Mouse (Mus musculus) myocyte (in vitro differentiated cells): ENCODE measurements around the gene Sprr4. TPM values are rescaled to one million over a fixed set of nuclear protein-coding genes. Genes with fewer than 3 reads are reported as not detected.
A peak's percentile ranks its signal among the peaks of the same experiment; 100 is the strongest.
"Not testable (repeated sequence)": the region's sequence is repeated elsewhere in the genome, so short reads cannot be mapped to it uniquely, and the experiment has no call there.

ENCODE experiments used
- H3K27me3 ChIP-seq: one replicate; pipeline ENCODE4 v1.6.1; 2011; ENCODE audit not compliant: control insufficient read depth, insufficient read depth, insufficient read length
- H3K36me3 ChIP-seq: one replicate; pipeline ENCODE4 v1.6.1; 2011; ENCODE audit not compliant: control insufficient read depth, insufficient read depth
- H3K4me2 ChIP-seq: one replicate; pipeline ENCODE4 v1.6.1; 2011; ENCODE audit warnings: low read depth, control low read depth
- H3K4me3 ChIP-seq: one replicate; pipeline ENCODE4 v1.5.1; 2011; ENCODE audit warnings: mild to moderate bottlenecking, control low read depth, moderate library complexity
- H3K79me2 ChIP-seq: one replicate; pipeline ENCODE4 v1.6.1; 2011; ENCODE audit not compliant: control insufficient read depth, insufficient read depth
- H3ac ChIP-seq: one replicate; pipeline ENCODE4 v1.6.1; 2011; ENCODE audit not compliant: control insufficient read depth, insufficient read length
- CEBPB ChIP-seq: IDR thresholded peaks from 2 replicates; pipeline ENCODE4 v1.6.1; 2011; ENCODE audit warnings: mild to moderate bottlenecking, moderate library complexity; ENCODE audit not compliant: poor library complexity, insufficient read depth, severe bottlenecking
- E2F4 ChIP-seq: IDR thresholded peaks from one replicate; pipeline ENCODE4 v1.6.1; 2011; ENCODE audit warnings: mild to moderate bottlenecking, control low read depth, moderate library complexity; ENCODE audit not compliant: insufficient read depth
- MAX ChIP-seq: IDR thresholded peaks from one replicate; pipeline ENCODE4 v1.6.1; 2011; ENCODE audit warnings: low read depth, mild to moderate bottlenecking, control low read depth
- MYOD1 ChIP-seq, 3 experiments: IDR thresholded peaks; one replicate each; pipeline ENCODE4 v1.6.1; 2011; ENCODE audit warnings: control low read depth in 2 of 3, low read depth in 2 of 3, mild to moderate bottlenecking in 2 of 3, moderate library complexity in 1 of 3; ENCODE audit not compliant: insufficient read length in 2 of 3, control insufficient read depth in 1 of 3
- MYOG ChIP-seq, 3 experiments: IDR thresholded peaks; one replicate each; pipeline ENCODE4 v1.6.1; 2011; ENCODE audit warnings: control low read depth in 2 of 3, low read depth in 2 of 3, mild to moderate bottlenecking in 2 of 3; ENCODE audit not compliant: insufficient read length in 2 of 3, control insufficient read depth in 1 of 3, insufficient read depth in 1 of 3
- POLR2A ChIP-seq: IDR thresholded peaks from one replicate; pipeline ENCODE4 v1.6.1; 2011; ENCODE audit warnings: low read depth, mild to moderate bottlenecking, control low read depth, moderate library complexity; ENCODE audit not compliant: insufficient read length
- POLR2AphosphoS2 ChIP-seq: IDR thresholded peaks from one replicate; pipeline ENCODE4 v1.6.1; 2011; ENCODE audit warnings: low read depth, control low read depth; ENCODE audit not compliant: insufficient read length
- REST ChIP-seq: IDR thresholded peaks from one replicate; pipeline ENCODE4 v1.6.1; 2011; ENCODE audit warnings: mild to moderate bottlenecking, control low read depth, moderate library complexity; ENCODE audit not compliant: insufficient read depth, insufficient read length
- SRF ChIP-seq: IDR thresholded peaks from one replicate; pipeline ENCODE4 v1.6.1; 2011; ENCODE audit warnings: low read depth; ENCODE audit not compliant: control insufficient read depth, insufficient read length
- TCF12 ChIP-seq: IDR thresholded peaks from one replicate; pipeline ENCODE4 v1.6.1; 2011; ENCODE audit warnings: mild to moderate bottlenecking, control low read depth; ENCODE audit not compliant: poor library complexity, insufficient read depth, severe bottlenecking
- TCF3 ChIP-seq: IDR thresholded peaks from one replicate; pipeline ENCODE4 v1.6.1; 2011; ENCODE audit warnings: low read depth, control low read depth; ENCODE audit not compliant: insufficient read length
- USF1 ChIP-seq: IDR thresholded peaks from one replicate; pipeline ENCODE4 v1.6.1; 2011; ENCODE audit warnings: low read depth, mild to moderate bottlenecking, control low read depth, moderate library complexity
- polyA plus RNA-seq: library from polyadenylated mRNA; unstranded; fragments of >200 nt; fragmentation: generic; extraction: Trizol; gene quantifications from one replicate; pipeline ENCODE4 v1.2.1, GENCODE M21; 2012; ENCODE audit warnings: missing spikeins

Sprr4 gene
- polyA plus RNA-seq, 1 experiment = not detected

DNA sequence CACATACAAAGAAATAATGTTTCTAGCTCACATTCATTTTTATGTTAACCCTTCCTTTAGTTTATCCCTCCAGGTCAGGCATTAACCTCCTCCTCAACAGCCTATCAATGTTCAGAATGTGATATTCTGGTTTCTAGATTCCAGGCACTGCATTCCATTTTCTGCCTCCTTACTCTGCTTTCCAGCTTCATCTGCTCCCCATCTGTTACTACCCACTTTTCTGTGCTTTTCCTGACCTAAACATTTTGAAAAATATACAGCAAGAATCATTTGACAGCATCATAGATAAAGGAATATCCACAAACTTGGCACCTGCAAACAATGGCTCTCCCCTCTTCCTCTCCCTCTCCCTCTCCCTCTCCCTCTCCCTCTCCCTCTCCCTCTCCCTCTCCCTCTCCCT lies 3.2 kb upstream of the Sprr4 start:
- no peak overlapping the region for H3ac ChIP-seq
- no peaks in the 10 kb centered on the region for H3K79me2 ChIP-seq
- H3K4me3 ChIP-seq = no peak overlapping the region
- no peaks in the 10 kb centered on the region for H3K27me3 ChIP-seq
- H3K4me2 ChIP-seq = no peak overlapping the region
- no peaks in the 10 kb centered on the region for H3K36me3 ChIP-seq
- TF ChIP-seq POLR2A = no peak
- TF ChIP-seq TCF12 = no peak
- TF ChIP-seq POLR2AphosphoS2 = no peak
- TF ChIP-seq MAX = no peak
- no peak for TF ChIP-seq REST
- TF ChIP-seq E2F4 = no peak
- no peak for TF ChIP-seq MYOG (IDR thresholded peaks at IDR 0.05; ENCODE audit: control insufficient read depth in 1 of 3, insufficient read depth in 1 of 3, insufficient read length in 2 of 3, low read depth in 2 of 3)
- no peak for TF ChIP-seq TCF3
- no peak for TF ChIP-seq USF1

DNA sequence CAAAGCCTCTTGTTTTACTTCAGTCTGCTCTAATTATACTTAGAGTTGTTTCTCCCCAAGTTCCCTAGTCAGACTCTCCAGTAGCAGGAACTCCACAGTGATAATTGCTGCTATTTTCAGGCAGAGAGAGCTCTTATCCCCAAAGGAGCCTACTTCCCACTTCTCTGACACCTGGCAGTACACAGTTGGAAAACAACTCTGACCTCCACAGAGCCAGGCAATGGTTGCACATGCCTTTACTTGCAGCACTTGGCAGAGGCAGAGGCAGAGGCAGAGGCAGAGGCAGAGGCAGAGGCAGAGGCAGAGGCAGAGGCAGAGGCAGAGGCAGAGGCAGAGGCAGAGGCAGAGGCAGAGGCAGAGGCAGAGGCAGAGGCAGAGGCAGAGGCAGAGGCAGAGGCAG lies 10.0 kb downstream of the Sprr4 start:
- H3K27me3 ChIP-seq, H3ac ChIP-seq, H3K79me2 ChIP-seq, H3K4me2 ChIP-seq, H3K36me3 ChIP-seq, H3K4me3 ChIP-seq: not testable (repeated sequence)

DNA sequence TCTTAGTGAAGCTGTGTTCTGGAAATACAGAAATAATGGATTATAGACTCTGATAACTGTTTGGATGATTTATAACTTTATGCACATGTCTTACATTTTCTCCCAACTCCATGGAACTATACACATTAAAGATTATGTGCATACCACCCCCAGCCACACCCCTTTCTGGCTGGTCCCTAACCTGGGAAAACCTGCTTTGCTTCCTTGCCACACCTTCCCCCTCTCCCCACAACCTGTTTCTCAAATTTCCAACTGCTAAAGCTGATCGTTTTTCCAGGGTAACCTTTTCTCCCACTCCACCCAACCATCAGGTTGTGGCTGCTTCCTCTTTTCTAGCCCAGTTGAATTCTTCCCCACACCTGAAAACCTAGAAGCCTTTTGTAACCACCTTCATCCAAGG lies 14.0 kb downstream of the Sprr4 start:
- Histone ChIP-seq H3K36me3 (no peaks in the 10 kb centered on the region), H3K79me2 (no peaks in the 10 kb centered on the region), H3ac (no peak overlapping the region), H3K4me3 (no peak overlapping the region), H3K4me2 (no peak overlapping the region), H3K27me3 (no peaks in the 10 kb centered on the region)
- no peak for TF ChIP-seq SRF
- TF ChIP-seq MAX = no peak
- no peak for TF ChIP-seq MYOD1 (IDR thresholded peaks at IDR 0.05; ENCODE audit: control insufficient read depth in 1 of 3, insufficient read length in 2 of 3, low read depth in 2 of 3)
- TF ChIP-seq CEBPB = no peak

DNA sequence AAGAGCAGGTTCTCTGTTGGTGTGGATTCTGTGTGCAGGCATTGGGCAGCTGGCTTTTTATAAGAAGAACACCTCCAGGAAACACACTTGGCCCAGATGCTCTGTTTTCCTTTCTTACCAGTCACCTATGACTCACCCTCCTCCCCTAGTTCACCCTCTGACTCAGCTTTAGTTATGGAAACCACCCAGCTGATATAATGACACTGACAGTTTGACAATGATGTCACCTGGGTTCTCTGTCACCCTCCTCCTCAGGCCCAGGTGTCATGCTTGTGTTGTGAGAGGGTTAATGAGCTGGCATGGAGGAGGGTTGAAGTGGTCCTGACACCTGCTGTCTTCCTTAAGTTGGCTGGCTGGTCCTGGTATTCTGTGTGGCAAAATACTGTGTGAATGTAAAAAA lies 14.4 kb downstream of the Sprr4 start, which contains the start of gene Sprr1a:
Gene Sprr1a, minus strand, starts transcription at position 33 of the 400 bp plus-strand sequence.
- no peak within 1 kb of the TSS for H3ac ChIP-seq
- H3K79me2 ChIP-seq = no peaks in the 10 kb centered on the region
- no peak within 1 kb of the TSS for H3K4me3 ChIP-seq
- TF ChIP-seq TCF12 (no peak), MYOD1 (IDR thresholded peaks at IDR 0.05; ENCODE audit: control insufficient read depth in 1 of 3, insufficient read length in 2 of 3, low read depth in 2 of 3) (peak in 1 of 3 experiments; percentile 46)
- H3K36me3 ChIP-seq = no peaks in the 10 kb centered on the region
- H3K4me2 ChIP-seq = peak within 1 kb of the TSS; percentile 10
- no peaks in the 10 kb centered on the region for H3K27me3 ChIP-seq

DNA sequence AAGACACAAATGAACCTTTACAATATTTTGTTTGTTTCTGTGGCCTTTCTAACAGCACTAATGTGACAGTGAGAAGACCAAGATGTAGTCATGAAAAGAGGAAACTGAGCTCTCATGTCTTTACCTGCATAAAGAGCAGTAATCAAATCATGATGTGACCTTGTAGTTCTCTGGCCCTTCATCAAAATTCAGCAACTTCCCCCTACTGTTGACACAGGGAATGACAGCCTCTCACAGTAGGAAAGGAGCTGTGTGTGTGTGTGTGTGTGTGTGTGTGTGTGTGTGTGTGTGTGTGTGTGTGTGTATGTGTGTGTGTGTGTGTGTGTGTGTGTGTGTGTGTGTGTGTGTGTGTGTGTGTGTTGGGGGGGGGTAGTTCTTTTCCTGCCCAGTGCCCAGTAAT lies 19.0 kb downstream of the Sprr4 start:
- not testable (repeated sequence) for H3ac ChIP-seq, H3K4me2 ChIP-seq, H3K79me2 ChIP-seq, H3K27me3 ChIP-seq, H3K36me3 ChIP-seq, H3K4me3 ChIP-seq

DNA sequence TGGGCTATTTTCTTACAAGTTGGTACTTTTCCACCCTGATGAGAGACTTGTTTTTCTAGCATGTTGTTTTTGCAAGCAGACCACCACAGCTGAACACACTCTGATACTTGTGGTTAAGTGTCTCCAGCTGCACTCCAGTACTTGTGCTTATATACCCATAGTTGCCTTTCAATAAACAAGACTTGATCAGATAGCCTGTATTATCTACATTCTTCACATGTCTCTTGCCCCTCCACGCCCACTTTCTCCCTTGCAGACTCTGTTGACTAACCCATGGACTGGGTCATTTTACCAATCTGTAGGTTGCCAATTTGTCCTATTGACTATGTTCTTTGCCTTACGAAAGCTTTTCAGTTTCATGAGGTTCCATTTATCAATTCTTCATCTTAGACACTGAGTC lies 30.2 kb downstream of the Sprr4 start:
- Histone ChIP-seq H3ac (no peak overlapping the region), H3K79me2 (no peaks in the 10 kb centered on the region), H3K4me3 (no peak overlapping the region), H3K36me3 (no peaks in the 10 kb centered on the region), H3K27me3 (no peaks in the 10 kb centered on the region), H3K4me2 (no peak overlapping the region)
- no peak for TF ChIP-seq MYOG (IDR thresholded peaks at IDR 0.05; ENCODE audit: control insufficient read depth in 1 of 3, insufficient read depth in 1 of 3, insufficient read length in 2 of 3, low read depth in 2 of 3)
- TF ChIP-seq REST = no peak
- no peak for TF ChIP-seq USF1
- TF ChIP-seq CEBPB = no peak
- no peak for TF ChIP-seq SRF
- no peak for TF ChIP-seq POLR2AphosphoS2

DNA sequence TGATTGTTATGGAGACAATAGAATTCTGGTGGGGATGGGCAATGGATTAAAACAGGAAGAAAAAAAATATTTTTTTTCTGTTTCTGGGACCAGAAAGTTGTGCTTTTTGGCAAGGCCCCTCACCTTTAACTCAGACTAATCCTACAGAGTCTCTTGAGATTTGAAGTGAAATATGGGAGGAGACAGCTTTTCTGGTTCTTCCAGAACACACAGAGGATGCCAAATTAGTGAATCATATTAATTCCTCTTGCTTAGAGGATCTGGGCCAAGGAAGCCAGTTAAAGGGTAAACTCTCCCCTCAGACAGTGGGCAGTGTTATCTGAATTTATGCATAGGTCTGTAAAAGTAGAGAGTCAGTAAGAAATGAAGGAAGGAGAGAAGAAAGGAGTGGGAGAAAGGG lies 32.9 kb downstream of the Sprr4 start:
- H3K4me3 ChIP-seq = no peak overlapping the region
- H3K79me2 ChIP-seq = no peaks in the 10 kb centered on the region
- no peak for TF ChIP-seq REST
- TF ChIP-seq CEBPB = no peak
- TF ChIP-seq MYOG (IDR thresholded peaks at IDR 0.05; ENCODE audit: control insufficient read depth in 1 of 3, insufficient read depth in 1 of 3, insufficient read length in 2 of 3, low read depth in 2 of 3) = no peak
- no peak for TF ChIP-seq POLR2AphosphoS2
- no peak for TF ChIP-seq TCF3
- no peak for TF ChIP-seq TCF12
- TF ChIP-seq SRF = no peak
- no peak for TF ChIP-seq E2F4
- no peak for TF ChIP-seq POLR2A
- TF ChIP-seq USF1 = no peak
- no peak for TF ChIP-seq MAX
- TF ChIP-seq MYOD1 (IDR thresholded peaks at IDR 0.05; ENCODE audit: control insufficient read depth in 1 of 3, insufficient read length in 2 of 3, low read depth in 2 of 3) = no peak
- no peaks in the 10 kb centered on the region for H3K27me3 ChIP-seq
- no peaks in the 10 kb centered on the region for H3K36me3 ChIP-seq
- H3K4me2 ChIP-seq = peak overlapping the region; percentile 39
- no peak overlapping the region for H3ac ChIP-seq
